Mouse (Mus musculus): ENCODE measurements around the gene Acbd6. TPM values are rescaled to one million over a fixed set of nuclear protein-coding genes. Genes with fewer than 3 reads are reported as not detected.

Gene Acbd6
- polyA plus RNA-seq, 1 experiment from 2014 or later, result 64.5 TPM

GRCm38 (mm10) chr1:155577316-155577715, 19.4 kb downstream of the Acbd6 start:
- Histone ChIP-seq H3K27me3 (ENCODE audit: insufficient read depth, low read length) (no peaks in the 10 kb centered on the region), H3K9ac (replicated peaks; ENCODE audit: low read length) (no peak overlapping the region), H3K4me1 (ENCODE audit: insufficient read depth, low read length) (no peaks in the 10 kb centered on the region), H3K27ac (ENCODE audit: low read length) (no peak overlapping the region), H3K36me3 (ENCODE audit: insufficient read depth, low read length) (no peaks in the 10 kb centered on the region; the same call in 1 of the 2 replicates), H3K4me2 (replicated peaks; ENCODE audit: low read depth, low read length) (no peak overlapping the region), H3K4me3 (ENCODE audit: low read length) (no peak overlapping the region), H3K9me3 (ENCODE audit: low read length) (no peaks in the 10 kb centered on the region)
- 75% methylated on average over 2 of the region's 2 CpGs for WGBS
- no peak for ATAC-seq (ENCODE audit: low FRiP score, low TSS enrichment)

- no peak overlapping the region for H3K9ac ChIP-seq (replicated peaks; ENCODE audit: low read length)
- 82% methylated on average over 2 of the region's 2 CpGs for WGBS
Measured at GRCm38 (mm10) chr1:155587961-155588360, 30.0 kb downstream of the Acbd6 start.

GRCm38 (mm10) chr1:155594141-155594540, 36.2 kb downstream of the Acbd6 start:
- Histone ChIP-seq H3K27me3 (ENCODE audit: insufficient read depth, low read length) (no peaks in the 10 kb centered on the region), H3K36me3 (ENCODE audit: insufficient read depth, low read length) (no peaks in the 10 kb centered on the region), H3K27ac (ENCODE audit: low read length) (no peak overlapping the region), H3K9me3 (ENCODE audit: low read length) (no peaks in the 10 kb centered on the region), H3K4me1 (ENCODE audit: insufficient read depth, low read length) (no peaks in the 10 kb centered on the region), H3K9ac (replicated peaks; ENCODE audit: low read length) (no peak overlapping the region), H3K4me3 (ENCODE audit: low read length) (no peak overlapping the region), H3K4me2 (replicated peaks; ENCODE audit: low read depth, low read length) (no peak overlapping the region)
- 33% methylated on average over 1 of the region's 1 CpGs for WGBS
- no peak for ATAC-seq (ENCODE audit: low FRiP score, low TSS enrichment)

More at GRCm38 (mm10) chr1:155587961-155588360, 30.0 kb downstream of the Acbd6 start:
- Histone ChIP-seq H3K27ac (ENCODE audit: low read length) (no peak overlapping the region), H3K4me2 (replicated peaks; ENCODE audit: low read depth, low read length) (no peak overlapping the region), H3K4me1 (ENCODE audit: insufficient read depth, low read length) (no peaks in the 10 kb centered on the region), H3K36me3 (ENCODE audit: insufficient read depth, low read length) (no peaks in the 10 kb centered on the region), H3K4me3 (ENCODE audit: low read length) (no peak overlapping the region), H3K27me3 (ENCODE audit: insufficient read depth, low read length) (no peaks in the 10 kb centered on the region), H3K9me3 (ENCODE audit: low read length) (no peaks in the 10 kb centered on the region)
- no peak for ATAC-seq (ENCODE audit: low FRiP score, low TSS enrichment)

GRCm38 (mm10) chr1:155596576-155596975, 38.7 kb downstream of the Acbd6 start:
- no peak overlapping the region for H3K4me3 ChIP-seq (ENCODE audit: low read length)
- WGBS, result 92% methylated on average over 3 of the region's 3 CpGs

GRCm38 (mm10) chr1:155604706-155605105, 46.8 kb downstream of the Acbd6 start:
- H3K27ac ChIP-seq (ENCODE audit: low read length), result no peak overlapping the region
- no peaks in the 10 kb centered on the region for H3K4me1 ChIP-seq (ENCODE audit: insufficient read depth, low read length)
- H3K4me2 ChIP-seq (replicated peaks; ENCODE audit: low read depth, low read length), result no peak overlapping the region
- no peaks in the 10 kb centered on the region for H3K9me3 ChIP-seq (ENCODE audit: low read length)
- 62% methylated on average over 1 of the region's 1 CpGs for WGBS
- H3K4me3 ChIP-seq (ENCODE audit: low read length), result no peak overlapping the region
- no peak overlapping the region for H3K9ac ChIP-seq (replicated peaks; ENCODE audit: low read length)
- no peaks in the 10 kb centered on the region for H3K27me3 ChIP-seq (ENCODE audit: insufficient read depth, low read length)
- H3K36me3 ChIP-seq (ENCODE audit: insufficient read depth, low read length), result no peaks in the 10 kb centered on the region
- no peak for ATAC-seq (ENCODE audit: low FRiP score, low TSS enrichment)

More at GRCm38 (mm10) chr1:155596576-155596975, 38.7 kb downstream of the Acbd6 start:
- Histone ChIP-seq H3K27ac (ENCODE audit: low read length) (no peak overlapping the region), H3K4me2 (replicated peaks; ENCODE audit: low read depth, low read length) (no peak overlapping the region), H3K27me3 (ENCODE audit: insufficient read depth, low read length) (no peaks in the 10 kb centered on the region), H3K36me3 (ENCODE audit: insufficient read depth, low read length) (no peaks in the 10 kb centered on the region), H3K4me1 (ENCODE audit: insufficient read depth, low read length) (no peaks in the 10 kb centered on the region), H3K9me3 (ENCODE audit: low read length) (no peaks in the 10 kb centered on the region), H3K9ac (replicated peaks; ENCODE audit: low read length) (no peak overlapping the region)
- no peak for ATAC-seq (ENCODE audit: low FRiP score, low TSS enrichment)

GRCm38 (mm10) chr1:155605391-155606155, 47.7 kb downstream of the Acbd6 start:
- Histone ChIP-seq H3K36me3 (ENCODE audit: insufficient read depth, low read length) (no peaks in the 10 kb centered on the region), H3K4me1 (ENCODE audit: insufficient read depth, low read length) (no peaks in the 10 kb centered on the region), H3K27me3 (ENCODE audit: insufficient read depth, low read length) (no peaks in the 10 kb centered on the region), H3K27ac (ENCODE audit: low read length) (no peak overlapping the region), H3K4me2 (replicated peaks; ENCODE audit: low read depth, low read length) (no peak overlapping the region), H3K9me3 (ENCODE audit: low read length) (no peaks in the 10 kb centered on the region), H3K4me3 (ENCODE audit: low read length) (no peak overlapping the region), H3K9ac (replicated peaks; ENCODE audit: low read length) (no peak overlapping the region)
- ATAC-seq (ENCODE audit: low FRiP score, low TSS enrichment), result no peak
- 54% methylated on average over 11 of the region's 11 CpGs for WGBS

GRCm38 (mm10) chr1:155606156-155606531, 48.2 kb downstream of the Acbd6 start:
- no peaks in the 10 kb centered on the region for H3K27me3 ChIP-seq (ENCODE audit: insufficient read depth, low read length)
- H3K4me2 ChIP-seq (replicated peaks; ENCODE audit: low read depth, low read length), result no peak overlapping the region
- 86% methylated on average over 8 of the region's 8 CpGs for WGBS
- H3K36me3 ChIP-seq (ENCODE audit: insufficient read depth, low read length), result no peaks in the 10 kb centered on the region
- H3K9me3 ChIP-seq (ENCODE audit: low read length), result no peaks in the 10 kb centered on the region
- H3K4me1 ChIP-seq (ENCODE audit: insufficient read depth, low read length), result no peaks in the 10 kb centered on the region
- H3K4me3 ChIP-seq (ENCODE audit: low read length), result no peak overlapping the region
- H3K27ac ChIP-seq (ENCODE audit: low read length), result no peak overlapping the region
- ATAC-seq (ENCODE audit: low FRiP score, low TSS enrichment), result no peak
- no peak overlapping the region for H3K9ac ChIP-seq (replicated peaks; ENCODE audit: low read length)

GRCm38 (mm10) chr1:155608524-155608923, 50.6 kb downstream of the Acbd6 start:
- no peak overlapping the region for H3K4me2 ChIP-seq (replicated peaks; ENCODE audit: low read depth, low read length)
- ATAC-seq (ENCODE audit: low FRiP score, low TSS enrichment), result no peak
- no peaks in the 10 kb centered on the region for H3K36me3 ChIP-seq (ENCODE audit: insufficient read depth, low read length)
- 57% methylated on average over 4 of the region's 4 CpGs for WGBS
- no peak overlapping the region for H3K4me3 ChIP-seq (ENCODE audit: low read length)
- H3K9me3 ChIP-seq (ENCODE audit: low read length), result no peaks in the 10 kb centered on the region
- H3K9ac ChIP-seq (replicated peaks; ENCODE audit: low read length), result no peak overlapping the region
- H3K27ac ChIP-seq (ENCODE audit: low read length), result no peak overlapping the region
- no peaks in the 10 kb centered on the region for H3K27me3 ChIP-seq (ENCODE audit: insufficient read depth, low read length)
- no peaks in the 10 kb centered on the region for H3K4me1 ChIP-seq (ENCODE audit: insufficient read depth, low read length)

GRCm38 (mm10) chr1:155614426-155614825, 56.5 kb downstream of the Acbd6 start:
- no peaks in the 10 kb centered on the region for H3K27me3 ChIP-seq (ENCODE audit: insufficient read depth, low read length)
- no peak overlapping the region for H3K4me3 ChIP-seq (ENCODE audit: low read length)
- 53% methylated on average over 2 of the region's 2 CpGs for WGBS
- no peaks in the 10 kb centered on the region for H3K36me3 ChIP-seq (ENCODE audit: insufficient read depth, low read length)
- H3K9ac ChIP-seq (replicated peaks; ENCODE audit: low read length), result no peak overlapping the region
- no peaks in the 10 kb centered on the region for H3K4me1 ChIP-seq (ENCODE audit: insufficient read depth, low read length)
- ATAC-seq (ENCODE audit: low FRiP score, low TSS enrichment), result no peak
- no peak overlapping the region for H3K4me2 ChIP-seq (replicated peaks; ENCODE audit: low read depth, low read length)
- H3K27ac ChIP-seq (ENCODE audit: low read length), result no peak overlapping the region
- no peaks in the 10 kb centered on the region for H3K9me3 ChIP-seq (ENCODE audit: low read length)

- Histone ChIP-seq H3K27ac (ENCODE audit: low read length) (no peak overlapping the region), H3K4me2 (replicated peaks; ENCODE audit: low read depth, low read length) (no peak overlapping the region), H3K9ac (replicated peaks; ENCODE audit: low read length) (no peak overlapping the region), H3K36me3 (ENCODE audit: insufficient read depth, low read length) (peaks cover 9% of the 10 kb centered on the region; the same call in 1 of the 2 replicates), H3K4me1 (ENCODE audit: insufficient read depth, low read length) (no peaks in the 10 kb centered on the region), H3K4me3 (ENCODE audit: low read length) (no peak overlapping the region), H3K9me3 (ENCODE audit: low read length) (no peaks in the 10 kb centered on the region), H3K27me3 (ENCODE audit: insufficient read depth, low read length) (no peaks in the 10 kb centered on the region)
- WGBS, result 81% methylated on average over 6 of the region's 6 CpGs
- no peak for ATAC-seq (ENCODE audit: low FRiP score, low TSS enrichment)
Measured at GRCm38 (mm10) chr1:155621075-155621474, 63.2 kb downstream of the Acbd6 start.
